Mouse (Mus musculus): ENCODE data around the gene Slc25a34.

The Slc25a34 gene

DNA sequence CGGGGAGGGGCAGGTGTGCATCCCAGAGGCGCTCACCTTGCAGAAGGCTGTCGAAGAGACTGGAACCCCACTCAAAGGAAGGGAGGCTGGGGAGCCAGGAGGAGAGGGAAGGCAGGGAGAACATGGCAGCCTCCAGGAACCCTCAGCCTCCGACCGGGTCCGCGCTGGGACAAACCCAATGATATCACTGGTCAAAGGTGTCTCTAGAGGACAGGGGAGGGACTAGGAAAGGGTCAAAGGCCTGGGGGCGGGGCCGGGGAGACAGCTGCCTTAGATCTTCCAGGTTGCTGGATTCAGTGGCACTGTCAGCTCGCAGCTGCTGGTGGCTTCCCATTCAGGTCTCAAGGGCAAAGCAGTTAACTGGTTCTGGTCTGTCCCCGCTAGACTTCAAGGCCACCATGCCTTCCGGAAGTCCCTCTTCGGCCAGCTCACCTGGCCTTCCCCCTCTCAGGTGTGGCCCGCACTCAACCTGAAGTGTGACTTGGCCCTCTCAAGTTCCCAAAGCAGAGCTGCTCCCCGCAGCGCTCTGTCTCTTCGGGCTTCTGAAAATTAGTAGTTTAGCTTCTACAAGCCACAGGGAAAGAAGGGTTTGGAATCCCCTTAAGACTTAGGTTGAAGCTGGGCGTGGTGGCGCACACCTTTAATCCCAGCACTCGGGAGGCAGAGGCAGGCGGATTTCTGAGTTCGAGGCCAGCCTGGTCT is 5.6 kb downstream of the Slc25a34 start:
- no peak for DNase-seq (ENCODE audit: low spot score in 2 of 2)

DNA sequence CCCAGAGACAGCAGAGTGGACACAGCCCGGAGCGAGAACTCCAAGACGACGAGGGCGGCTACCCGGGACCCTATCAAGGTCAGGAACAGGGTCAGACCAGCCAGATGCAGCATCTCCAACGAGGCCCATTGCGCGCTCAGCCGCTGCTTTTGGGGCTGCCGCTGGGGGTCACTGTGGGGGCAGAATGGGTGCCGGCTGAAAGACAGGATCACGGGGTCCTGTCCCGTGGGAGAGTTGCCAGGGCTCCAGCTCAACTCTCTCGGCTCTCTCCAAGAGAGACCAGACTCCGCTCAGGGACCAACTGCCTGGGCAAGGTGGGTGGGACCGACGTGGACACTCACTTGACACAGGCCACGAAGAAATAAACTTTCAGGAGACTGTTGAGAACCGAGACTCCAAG is 6.3 kb downstream of the Slc25a34 start:
- DNase-seq (ENCODE audit: low spot score in 2 of 2), result peak; percentile 33 to 58

DNA sequence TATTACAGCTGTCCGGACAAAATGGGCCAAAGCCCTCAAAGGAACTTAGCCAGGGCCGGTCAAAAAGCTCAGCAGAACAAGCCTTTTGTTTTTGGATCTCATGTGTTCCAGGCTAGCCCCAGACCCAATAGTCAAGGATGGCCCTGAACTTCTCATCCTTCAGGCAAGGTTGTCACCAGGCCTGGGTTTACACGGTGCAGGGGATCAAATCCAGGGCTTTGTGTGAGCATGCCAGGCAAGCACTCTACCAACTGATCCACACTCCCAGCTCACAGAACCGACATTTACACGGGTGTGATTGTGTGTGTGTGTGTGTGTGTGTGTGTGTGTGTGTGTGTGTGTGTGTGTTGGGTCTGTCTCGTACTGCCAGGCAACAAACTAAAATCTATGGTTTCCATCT is 6.8 kb downstream of the Slc25a34 start:
- DNase-seq (ENCODE audit: low spot score in 2 of 2), result no peak

DNA sequence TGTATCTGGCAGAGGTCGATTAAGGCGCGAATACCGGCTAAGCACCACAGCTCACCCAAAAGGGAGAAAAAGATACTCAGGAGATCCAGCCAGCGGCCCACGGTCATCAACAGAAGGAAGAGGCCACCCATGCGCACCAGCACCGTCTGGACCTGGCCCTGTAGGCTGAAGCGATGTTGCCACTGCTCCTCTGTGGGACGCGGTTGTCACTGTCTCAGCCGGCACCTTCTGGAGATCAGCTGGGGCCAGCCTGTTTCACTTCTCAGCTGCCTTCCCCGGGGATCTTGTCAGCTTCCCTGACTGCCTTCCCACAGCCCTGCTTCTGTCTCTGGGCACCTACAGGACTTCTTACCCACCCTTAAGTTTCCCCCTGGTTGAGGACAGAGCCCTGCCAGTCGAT is 8.7 kb downstream of the Slc25a34 start:
- DNase-seq (ENCODE audit: low spot score in 2 of 2), result no peak

DNA sequence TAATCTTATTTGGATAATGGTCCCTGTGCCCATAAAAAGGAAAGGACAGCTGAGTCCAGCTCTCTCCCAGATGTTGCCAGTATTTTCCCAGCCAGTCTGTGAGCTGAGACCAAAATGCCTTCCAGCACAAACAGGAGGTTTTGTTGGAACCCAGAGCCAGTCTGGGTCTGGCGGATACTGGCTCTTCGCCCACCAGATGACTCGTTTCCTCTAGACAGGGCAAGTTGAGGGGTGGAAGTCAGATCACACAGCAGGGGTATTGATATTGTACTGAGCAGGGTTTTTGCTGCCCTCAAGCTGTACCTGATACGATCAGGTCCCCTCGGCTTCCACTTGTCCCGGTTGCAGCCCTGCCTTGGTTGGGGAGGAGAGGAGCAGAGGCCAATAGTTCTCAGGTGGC is 14.1 kb downstream of the Slc25a34 start:
- DNase-seq (ENCODE audit: low spot score in 2 of 2), result no peak

DNA sequence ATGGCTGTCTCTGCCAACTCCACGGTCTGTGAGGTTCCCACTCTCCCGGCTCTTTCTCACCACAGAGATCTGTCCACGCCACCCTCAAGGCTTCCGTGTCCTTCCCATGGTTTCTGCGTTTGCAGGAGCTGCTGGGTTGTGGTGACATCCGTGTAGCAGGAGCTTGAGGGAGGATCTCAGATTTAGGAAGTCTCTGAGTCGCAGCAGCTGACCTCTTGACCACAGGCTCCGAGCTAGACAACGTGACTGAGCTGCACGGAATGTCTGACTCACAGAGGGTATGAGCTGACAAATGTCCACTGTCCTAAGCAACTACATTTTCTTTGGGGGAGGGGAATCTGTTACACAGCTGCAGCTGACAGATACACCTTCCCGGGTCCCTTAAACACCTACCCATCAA is 17.8 kb downstream of the Slc25a34 start, which contains the start of gene Fblim1:
Fblim1 (minus strand) TSS at position 236 of the 400 bp plus-strand sequence.
- no peak for DNase-seq (ENCODE audit: low spot score in 2 of 2)

DNA sequence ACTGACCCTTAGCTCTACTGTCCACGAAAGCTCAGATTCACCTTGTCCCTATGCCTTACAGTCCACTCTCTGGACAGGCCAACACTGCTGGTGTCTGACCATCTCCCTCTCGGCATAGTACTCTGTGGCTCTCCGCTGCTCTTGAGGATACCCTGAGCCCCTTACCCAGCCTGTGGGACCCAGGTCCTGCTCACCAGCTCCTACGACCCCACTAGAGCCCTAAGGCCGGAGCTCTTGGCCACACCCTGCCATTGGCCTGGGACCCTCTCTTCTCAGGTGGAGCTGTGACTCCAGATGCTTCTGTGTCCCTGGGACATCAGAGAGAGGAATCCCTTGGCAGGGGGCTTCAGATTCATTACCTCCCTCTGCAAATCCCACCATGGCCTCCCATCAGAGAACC is 18.2 kb downstream of the Slc25a34 start:
- DNase-seq (ENCODE audit: low spot score in 2 of 2), result no peak

DNA sequence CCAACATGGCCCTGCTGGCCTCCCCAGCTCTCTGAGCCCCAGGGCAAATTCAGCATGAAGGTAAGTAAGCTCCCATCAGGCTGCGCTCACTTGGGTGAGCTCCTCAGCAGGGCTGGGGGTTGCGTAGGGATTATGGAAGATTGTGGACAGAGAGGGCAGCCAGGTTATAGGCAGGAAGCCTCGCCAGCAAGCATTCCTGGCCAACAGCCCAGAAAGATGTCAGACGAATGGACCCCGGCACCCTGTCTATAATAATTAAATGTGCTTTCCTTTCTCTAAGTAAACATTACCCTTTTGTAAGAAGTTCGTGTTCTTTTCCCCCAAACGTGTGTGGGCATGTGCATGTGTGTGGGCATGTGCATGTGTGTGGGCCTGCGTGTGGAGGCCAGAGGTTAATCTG is 19.1 kb downstream of the Slc25a34 start:
- no peak for DNase-seq (ENCODE audit: low spot score in 2 of 2)

DNA sequence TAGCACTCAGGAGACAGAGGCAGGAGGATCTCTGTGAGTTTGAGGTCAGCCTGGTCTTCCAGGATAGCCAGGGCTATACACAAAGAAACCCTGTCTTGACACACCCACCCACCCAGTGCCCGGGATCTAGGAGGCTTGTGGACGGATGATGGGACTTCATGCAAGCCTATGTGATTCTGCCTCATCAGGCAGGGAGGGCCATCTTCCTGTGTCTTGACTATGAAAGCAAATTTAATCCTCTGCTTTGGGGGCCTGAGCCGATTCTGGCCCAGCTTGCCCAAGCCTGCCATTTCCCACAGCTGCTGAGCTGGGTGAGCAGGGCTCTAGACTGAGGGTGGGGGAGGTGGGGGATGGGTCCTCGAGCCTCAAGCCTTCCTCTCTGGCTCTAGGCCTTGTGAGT is 19.7 kb downstream of the Slc25a34 start:
- no peak for DNase-seq (ENCODE audit: low spot score in 2 of 2)

DNA sequence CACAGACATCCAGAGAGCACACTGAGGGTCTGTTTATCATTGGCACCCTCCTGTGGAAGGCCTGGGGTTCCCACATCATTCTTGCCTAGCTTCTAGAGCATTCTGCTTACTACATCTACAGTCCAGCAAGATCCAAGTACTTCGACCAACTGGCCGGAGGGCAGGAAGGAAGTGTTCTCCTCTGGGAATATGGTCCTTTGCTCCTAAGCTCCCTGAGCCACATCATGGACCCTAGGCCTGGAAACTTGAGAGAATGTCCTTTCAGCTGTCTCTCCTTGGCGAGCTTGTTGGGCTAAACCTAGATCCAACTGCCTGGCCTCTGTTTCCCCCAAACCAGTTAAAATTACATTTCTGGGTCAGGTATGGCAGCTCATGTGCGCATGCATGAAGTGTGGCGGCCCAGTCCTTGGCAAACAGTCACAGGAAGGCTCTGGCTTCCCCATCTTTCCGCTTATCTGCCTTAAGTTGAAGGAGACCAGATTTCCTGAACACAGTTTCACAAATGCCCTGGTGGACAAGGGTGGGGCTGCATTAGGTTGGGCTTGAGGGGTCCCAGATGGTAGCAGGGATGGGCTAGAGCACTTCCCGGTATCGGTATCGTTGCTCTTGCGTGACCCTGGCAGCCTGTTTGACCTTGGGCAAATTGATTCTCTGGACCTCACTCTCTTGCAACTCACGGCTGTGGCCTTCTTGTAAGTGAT is 20.9 kb downstream of the Slc25a34 start:
- DNase-seq (ENCODE audit: low spot score in 2 of 2), result no peak

DNA sequence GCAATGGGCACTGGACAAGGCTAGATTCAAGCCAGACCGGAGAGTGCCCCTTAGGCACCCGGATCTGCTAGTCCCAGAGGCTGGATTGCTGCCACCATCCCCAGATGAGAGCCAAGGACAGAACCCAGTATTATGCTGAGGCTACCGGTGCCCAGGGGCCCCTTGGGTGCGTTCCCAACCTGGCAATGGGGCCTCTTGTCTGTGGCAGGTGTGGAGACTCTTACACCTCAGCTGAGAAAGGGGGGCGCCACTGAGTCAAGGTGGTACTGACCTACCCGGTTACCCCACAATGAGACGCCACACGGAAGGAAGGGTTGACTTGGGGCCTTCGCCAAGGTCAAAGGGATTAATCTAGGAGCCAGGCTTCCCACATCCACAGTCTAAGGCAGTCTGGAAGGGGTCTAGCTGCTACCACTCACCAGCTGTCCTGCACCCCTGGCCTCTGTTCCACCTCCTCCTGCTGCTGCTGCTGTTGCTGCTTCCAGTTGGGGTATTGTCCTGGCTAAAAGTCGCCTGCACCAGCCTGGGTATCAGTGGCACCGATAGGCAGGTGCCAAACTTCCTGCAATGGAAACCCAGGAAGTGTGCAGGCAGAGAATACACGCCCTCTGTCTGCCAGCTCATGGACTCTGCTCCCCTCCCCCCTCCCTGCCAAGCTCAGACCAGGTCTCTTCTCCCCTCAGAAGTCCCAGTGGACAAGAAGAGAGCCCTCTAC is 22.3 kb downstream of the Slc25a34 start:
- no peak for DNase-seq (ENCODE audit: low spot score in 2 of 2)

DNA sequence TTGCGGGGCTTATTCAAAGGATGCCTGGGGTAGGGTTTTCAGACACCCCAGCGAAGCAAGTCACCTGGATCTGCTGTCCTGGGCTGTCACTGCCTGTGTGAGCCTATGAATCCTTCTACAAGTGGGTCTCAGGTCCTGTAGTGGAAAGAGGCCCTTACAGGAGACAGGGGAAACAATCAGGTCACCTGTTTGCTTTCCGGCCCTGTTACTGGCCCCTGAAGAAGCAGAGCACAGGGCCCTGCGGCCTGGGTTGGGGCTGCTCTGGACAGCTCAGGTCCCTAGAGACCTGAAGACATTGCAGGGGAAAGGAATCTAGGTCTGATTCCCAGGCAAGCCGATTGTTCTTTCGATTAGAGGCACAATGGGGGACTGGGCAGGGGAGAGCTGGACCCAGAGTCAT is 23.3 kb downstream of the Slc25a34 start:
- no peak for DNase-seq (ENCODE audit: low spot score in 2 of 2)

DNA sequence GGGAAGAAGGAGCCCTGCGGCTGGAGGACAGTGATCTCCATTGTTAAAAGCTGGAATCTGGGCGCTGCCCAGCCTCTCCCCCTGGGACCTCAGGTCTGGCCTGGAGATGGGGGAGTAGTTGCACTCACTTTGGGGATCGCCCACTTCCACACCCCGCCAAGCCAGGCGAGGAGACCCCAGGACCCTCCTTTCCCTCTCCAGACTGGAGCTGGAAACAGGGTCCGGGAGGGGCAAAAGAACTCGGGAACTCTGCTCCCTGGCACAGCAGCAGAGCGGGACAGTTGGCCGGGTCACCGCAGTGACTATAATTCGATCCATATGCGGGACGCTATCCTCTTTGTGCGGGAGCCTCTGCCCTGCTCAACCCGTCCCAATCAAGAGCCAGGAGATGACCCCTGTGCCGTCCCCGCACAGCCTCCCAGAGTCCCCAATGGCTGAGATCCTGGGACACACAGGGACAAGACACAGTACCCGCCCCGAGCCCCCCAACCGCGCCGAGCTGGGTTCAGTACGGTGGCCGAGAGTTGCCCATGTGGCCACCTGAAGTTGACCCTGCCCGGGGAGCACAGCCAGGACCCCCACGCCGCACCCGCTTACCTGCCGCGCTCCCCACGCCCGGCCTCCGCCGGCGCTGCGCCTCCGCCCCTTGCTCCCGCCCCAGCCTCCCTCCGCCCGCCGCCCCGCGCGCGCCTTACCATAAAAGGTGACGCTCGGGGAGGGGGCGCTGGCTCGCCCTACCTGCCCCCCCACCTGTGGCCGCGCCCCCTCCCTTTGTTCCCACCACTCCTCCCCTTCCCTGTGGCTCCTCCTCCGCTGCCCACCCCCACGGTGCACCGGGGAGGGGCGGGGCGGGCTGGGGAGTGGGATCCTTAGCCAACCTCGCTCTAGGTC is 24.1 kb downstream of the Slc25a34 start:
- no peak for DNase-seq (ENCODE audit: low spot score in 2 of 2)

DNA sequence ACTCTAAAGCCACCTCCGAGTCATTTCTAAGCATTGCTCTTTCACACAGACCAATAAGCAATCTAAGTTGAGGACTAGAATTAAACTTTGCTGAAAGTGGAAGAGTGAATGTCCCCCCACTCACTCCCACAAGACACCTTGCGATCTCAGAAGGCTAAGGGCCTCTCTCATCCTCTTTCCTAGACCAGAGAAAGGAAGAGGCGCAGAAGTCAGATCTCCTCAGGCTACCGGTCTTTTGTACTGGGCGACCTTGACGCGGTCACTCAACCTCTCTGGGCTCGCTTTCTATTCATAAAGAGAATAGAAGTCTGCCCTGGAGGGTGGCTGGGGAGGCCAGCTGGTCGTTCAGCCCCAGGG is 24.7 kb downstream of the Slc25a34 start:
- DNase-seq (ENCODE audit: low spot score in 2 of 2), result no peak

DNA sequence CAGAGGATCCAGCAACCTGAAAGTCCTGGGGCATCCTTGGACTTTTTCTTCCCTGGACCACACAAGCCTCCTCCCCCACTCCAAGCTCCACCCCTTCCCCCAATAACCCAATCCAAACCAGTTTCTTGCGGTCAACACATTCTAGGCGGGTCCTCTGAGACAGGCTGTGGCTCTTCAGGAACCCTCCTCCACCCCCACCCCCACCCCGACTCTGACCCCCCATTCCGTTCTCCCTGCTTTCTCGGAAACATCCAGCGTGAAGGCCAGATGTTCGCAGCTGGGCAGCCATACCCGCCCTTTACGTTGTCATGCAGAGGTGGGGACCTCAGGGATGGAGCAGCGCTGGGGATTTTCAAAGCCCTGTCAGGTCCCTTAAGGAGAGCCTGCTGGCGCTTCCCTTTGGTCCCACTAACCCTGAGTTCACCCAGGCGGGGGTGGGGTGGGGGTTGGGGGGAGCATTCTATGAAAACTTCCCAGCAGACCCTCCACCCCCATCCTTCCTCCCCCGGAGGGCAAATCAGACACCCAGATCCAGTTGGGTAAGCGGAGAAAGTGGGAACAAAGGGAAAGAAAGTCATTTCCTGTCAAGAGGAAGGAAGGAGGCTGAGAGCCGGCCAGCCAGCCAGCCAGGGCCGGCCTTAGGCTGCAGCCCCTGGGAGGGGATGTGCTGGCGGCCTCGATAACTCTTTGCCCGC is 25.3 kb downstream of the Slc25a34 start:
- no peak for DNase-seq (ENCODE audit: low spot score in 2 of 2)

DNA sequence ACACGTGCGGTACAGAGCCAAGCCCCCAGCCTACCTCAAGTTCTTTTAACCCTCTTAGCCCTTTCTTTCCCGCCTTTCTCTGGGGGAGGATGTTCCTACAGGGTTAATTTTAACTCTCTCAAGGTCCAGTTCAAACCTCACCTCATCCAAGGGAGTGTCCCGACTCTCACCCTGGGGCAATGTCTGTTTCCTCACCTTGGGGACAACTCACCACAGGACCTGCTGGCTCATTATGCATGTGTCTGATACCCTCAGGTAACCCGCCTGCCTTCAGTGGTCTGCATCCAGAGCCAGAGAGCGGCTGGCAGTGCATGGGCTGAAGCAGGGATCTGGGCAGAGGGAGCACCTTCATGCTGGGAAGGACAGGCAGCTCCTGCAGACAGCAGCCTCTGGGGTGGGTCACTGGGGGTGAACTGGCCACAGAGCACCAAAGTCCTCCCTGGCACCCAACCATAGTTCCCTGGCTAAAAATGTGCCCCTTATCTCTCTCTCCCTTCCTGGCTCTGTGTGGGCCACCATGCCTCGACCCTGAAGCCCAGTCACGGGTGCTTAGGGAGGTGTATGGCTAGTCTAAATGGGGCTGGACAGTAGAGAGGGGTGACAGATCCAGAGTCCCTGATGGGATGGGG is 26.8 kb downstream of the Slc25a34 start:
- DNase-seq (ENCODE audit: low spot score in 2 of 2), result no peak

DNA sequence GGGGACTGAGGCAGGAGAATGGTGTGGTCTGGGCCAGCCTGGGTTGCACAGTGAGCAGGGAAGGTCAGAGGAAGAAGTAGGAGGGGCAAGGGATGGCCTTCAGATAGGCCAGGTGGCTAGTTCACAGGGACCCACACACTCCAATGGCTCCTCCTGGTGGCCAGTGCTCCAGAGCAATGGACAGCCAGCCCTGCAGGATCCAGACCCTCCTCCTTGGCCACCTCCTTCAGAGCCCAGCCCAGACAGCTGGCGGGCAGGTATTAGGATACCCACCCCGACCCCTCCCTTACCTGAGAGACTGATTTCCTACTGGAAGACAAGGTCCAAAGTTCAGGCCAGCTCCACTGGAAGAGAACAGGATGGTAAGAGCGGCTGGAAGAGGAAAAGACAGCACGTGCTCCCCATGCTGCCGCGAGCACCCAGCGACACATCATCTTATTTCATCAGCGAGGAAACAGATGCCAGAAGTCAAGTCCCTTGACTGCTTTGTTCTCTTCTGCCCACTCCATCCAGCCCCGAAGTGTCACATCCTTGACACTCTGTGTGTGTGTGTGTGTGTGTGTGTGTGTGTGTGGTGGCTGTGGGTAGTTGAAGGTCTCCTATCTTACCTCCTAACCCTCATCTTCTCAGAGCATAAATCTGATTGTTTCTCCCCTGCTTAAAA is 27.9 kb downstream of the Slc25a34 start:
- no peak for DNase-seq (ENCODE audit: low spot score in 2 of 2)

DNA sequence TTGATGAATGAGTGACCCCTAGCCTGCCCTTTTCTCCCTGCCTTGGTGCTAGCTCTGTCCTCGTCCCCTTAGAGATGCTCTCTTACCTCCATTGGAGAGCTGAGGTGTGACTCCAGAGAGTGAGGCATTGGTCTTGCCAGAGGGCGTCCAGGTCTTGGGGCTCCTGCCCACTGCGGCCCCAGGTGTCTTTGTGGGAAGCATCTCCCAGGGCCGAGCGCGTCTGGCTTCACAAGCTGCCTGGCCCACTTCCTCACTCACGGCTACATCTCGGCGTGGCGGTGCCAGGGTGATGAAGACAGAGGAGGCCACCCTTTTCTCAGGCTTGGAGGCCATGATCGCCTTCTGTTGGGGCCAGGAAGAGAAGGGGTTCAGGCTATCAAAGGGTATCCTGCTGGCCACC is 28.5 kb downstream of the Slc25a34 start:
- no peak for DNase-seq (ENCODE audit: low spot score in 2 of 2)

DNA sequence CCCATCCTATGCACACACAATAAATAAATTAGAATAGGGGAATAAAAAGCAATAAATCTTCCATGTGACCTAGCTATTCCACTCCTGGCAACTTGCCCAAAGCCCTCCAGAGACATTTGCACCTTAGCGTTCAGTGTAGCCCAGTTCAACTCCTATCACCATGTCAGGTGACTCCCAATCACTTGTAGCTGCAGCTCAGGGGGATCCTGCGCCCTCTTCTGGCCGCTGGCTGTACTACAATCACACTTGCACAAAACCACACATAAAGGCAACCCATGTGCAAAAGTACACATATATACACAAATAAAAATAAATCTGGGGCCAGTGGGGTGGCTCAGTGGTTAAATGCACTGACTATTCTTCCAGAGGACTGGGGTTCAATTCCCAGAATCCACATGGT is 32.1 kb downstream of the Slc25a34 start:
- DNase-seq (ENCODE audit: low spot score in 2 of 2), result peak; percentile 28 to 46

DNA sequence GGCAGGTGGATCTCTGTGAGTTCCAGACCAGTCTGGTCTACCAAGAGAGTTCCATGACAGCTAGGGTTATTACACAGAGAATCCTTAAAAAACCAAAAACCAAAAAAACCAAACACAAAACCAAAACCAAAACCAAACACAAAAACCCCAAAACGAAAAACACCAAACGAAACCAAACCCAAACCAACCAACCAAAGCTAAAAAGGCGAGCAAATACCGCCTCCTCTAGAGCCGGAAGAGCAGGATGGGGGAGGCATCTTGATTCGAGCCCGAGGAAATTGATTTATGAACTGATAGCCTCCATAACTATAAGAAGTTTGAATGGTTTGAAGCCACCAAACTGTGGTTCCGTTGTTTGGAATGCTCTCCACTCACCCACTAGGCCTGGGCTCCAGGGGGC is 39.7 kb downstream of the Slc25a34 start:
- no peak for DNase-seq (ENCODE audit: low spot score in 2 of 2)
